Mouse (Mus musculus) c-Kit-negative CD71-positive TER-119-positive erythroid progenitor cells, embryonic 14.5 days (primary cell): ENCODE data around the gene Ppp1r9b.

ENCODE experiments used
- DNase-seq: peaks from one replicate; pipeline ENCODE4 v3.0.0-alpha.2; 2013; ENCODE audit warnings: low read depth, low spot score

Ppp1r9b gene

GRCm38 (mm10) chr11:95044185-95044870 is 53.5 kb downstream of the Ppp1r9b start:
- DNase-seq, result no peak

GRCm38 (mm10) chr11:95046980-95047680 is 56.3 kb downstream of the Ppp1r9b start:
- peak; percentile 44 for DNase-seq

GRCm38 (mm10) chr11:95053062-95053461 is 62.2 kb downstream of the Ppp1r9b start:
- no peak for DNase-seq
